ENCODE assay signal across 8 mouse cellular contexts in the genomic region with DNA sequence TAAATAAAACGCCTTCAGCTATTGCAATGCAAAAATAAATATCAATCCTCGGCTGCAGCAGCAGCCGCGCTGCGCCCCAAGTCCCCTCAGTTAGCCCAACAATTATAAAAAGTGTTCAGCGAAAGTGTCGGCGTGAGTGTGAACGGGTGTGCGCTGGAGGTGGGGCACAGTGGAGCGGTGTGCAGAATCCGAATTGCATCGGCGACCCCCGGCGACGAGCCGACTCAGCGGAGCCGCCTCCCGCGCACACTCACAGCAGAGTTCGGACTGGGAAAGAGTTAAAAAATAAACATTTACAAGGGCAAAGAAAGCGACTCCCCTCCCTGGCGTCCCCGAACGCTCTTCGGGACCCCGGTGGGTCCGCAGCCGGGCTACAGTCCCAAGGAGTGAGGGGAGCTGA. TPM values are rescaled to one million over a fixed set of nuclear protein-coding genes. Genes with fewer than 3 reads are reported as not detected.
DNase-seq lines count a peak whose midpoint lies in the region; ATAC-seq and TF ChIP-seq lines count a peak whose summit lies in the region.

No protein-coding gene starts in this region.

- H3K4me2 ChIP-seq in heart, embryonic 15.5 days = peak overlapping the region; percentile 99
- peak overlapping the region; percentile 96 for H3K4me2 ChIP-seq in forebrain, embryonic 15.5 days (replicated peaks)
- peak overlapping the region; percentile 63 for H3K4me2 ChIP-seq in liver, embryonic 15.5 days

- peak; percentile 3; the same call in 1 of the 2 replicates for ATAC-seq in heart, embryonic 15.5 days (replicated peaks; ENCODE audit: insufficient number of reproducible peaks, insufficient read depth, low FRiP score, low read depth)
- ATAC-seq in forebrain, embryonic 15.5 days (replicated peaks) = no peak
- no peak for ATAC-seq in liver, embryonic 15.5 days (ENCODE audit: insufficient read depth)

- H3K4me3 ChIP-seq in heart, embryonic 15.5 days = peak overlapping the region; percentile 76
- H3K4me3 ChIP-seq in ES-E14 (ENCODE audit: insufficient read depth in 1 of 2, low read depth in 1 of 2, low read length in 2 of 2, poor library complexity in 1 of 2, severe bottlenecking in 1 of 2) = peak overlapping the region; percentile 52 to 53
- H3K4me3 ChIP-seq in forebrain, embryonic 15.5 days = peak overlapping the region; percentile 63
- H3K4me3 ChIP-seq in liver, embryonic 15.5 days (replicated peaks) = peak overlapping the region; percentile 49

- H3K27ac ChIP-seq in heart, embryonic 15.5 days = peak overlapping the region; percentile 60
- H3K27ac ChIP-seq in ES-E14 (ENCODE audit: insufficient read depth, low read depth, low read length, poor library complexity, severe bottlenecking) = no peak overlapping the region
- peak overlapping the region; percentile 95 for H3K27ac ChIP-seq in forebrain, embryonic 15.5 days (replicated peaks)
- H3K27ac ChIP-seq in liver, embryonic 15.5 days (replicated peaks) = no peak overlapping the region

- peaks cover 28% of the 10 kb centered on the region for H3K4me1 ChIP-seq in heart, embryonic 15.5 days (replicated peaks)
- peaks cover 0 to 4% of the 10 kb centered on the region in 2 experiments; a peak in 2 of 4 replicates for H3K4me1 ChIP-seq in ES-E14 (ENCODE audit: control insufficient read depth in 2 of 2, insufficient read depth in 2 of 2, low read length in 2 of 2, poor library complexity in 1 of 2)
- peaks cover 43% of the 10 kb centered on the region for H3K4me1 ChIP-seq in forebrain, embryonic 15.5 days
- peaks cover 7% of the 10 kb centered on the region; the same call in 1 of the 2 replicates for H3K4me1 ChIP-seq in liver, embryonic 15.5 days (replicated peaks)

- in situ Hi-C loops in ES-E14 (cut with MboI; ENCODE audit: low sequenced_read_pairs in 2 of 2, unreplicated experiment in 2 of 2) = no loop called here

- no peaks in the 10 kb centered on the region for H3K36me3 ChIP-seq in heart, embryonic 15.5 days
- no peaks in the 10 kb centered on the region for H3K36me3 ChIP-seq in ES-E14 (ENCODE audit: control insufficient read depth, insufficient read depth, low read length, poor library complexity, severe bottlenecking)
- no peaks in the 10 kb centered on the region for H3K36me3 ChIP-seq in forebrain, embryonic 15.5 days
- no peaks in the 10 kb centered on the region for H3K36me3 ChIP-seq in liver, embryonic 15.5 days (replicated peaks)

- under 1% methylated on average over 28 of the region's 31 CpGs for WGBS in heart, embryonic 15.5 days
- WGBS in forebrain, embryonic 15.5 days = under 1% methylated on average over 31 of the region's 31 CpGs
- under 1% methylated on average over 31 of the region's 31 CpGs for WGBS in liver, embryonic 15.5 days (ENCODE audit: insufficient replicate concordance)

- H3K27me3 ChIP-seq in heart, embryonic 15.5 days = peaks cover 46% of the 10 kb centered on the region
- H3K27me3 ChIP-seq in forebrain, embryonic 15.5 days = no peaks in the 10 kb centered on the region
- H3K27me3 ChIP-seq in liver, embryonic 15.5 days = peaks cover 72% of the 10 kb centered on the region

- no peak for DNase-seq in heart, adult 18-20 months
- no peak for DNase-seq in ES-E14 (ENCODE audit: low read depth, low spot score)
- DNase-seq in urinary bladder, adult 2 months (ENCODE audit: low spot score) = no peak
- DNase-seq in natural killer cell, adult 2 months (ENCODE audit: low spot score in 2 of 2) = no peak
- DNase-seq in spleen, postnatal 36 days (ENCODE audit: low spot score in 2 of 2) = no peak

- no peaks in the 10 kb centered on the region for H3K9me3 ChIP-seq in heart, embryonic 15.5 days (replicated peaks)
- H3K9me3 ChIP-seq in ES-E14 (ENCODE audit: control insufficient read depth, insufficient read depth, low read depth, low read length) = no peaks in the 10 kb centered on the region
- no peaks in the 10 kb centered on the region for H3K9me3 ChIP-seq in forebrain, embryonic 15.5 days
- no peaks in the 10 kb centered on the region for H3K9me3 ChIP-seq in liver, embryonic 15.5 days (replicated peaks)

- peak overlapping the region; percentile 71 for H3K9ac ChIP-seq in heart, embryonic 15.5 days
- no peak overlapping the region for H3K9ac ChIP-seq in ES-E14 (ENCODE audit: insufficient read depth, low read depth, low read length, poor library complexity, severe bottlenecking)
- peak overlapping the region; percentile 72 for H3K9ac ChIP-seq in forebrain, embryonic 15.5 days (replicated peaks)
- H3K9ac ChIP-seq in liver, embryonic 15.5 days = no peak overlapping the region

TF ChIP-seq in ES-E14, 5 proteins besides CTCF, POLR2A, EP300 and RAD21:
- TF ChIP-seq ZNF384 (IDR thresholded peaks at IDR 0.05; ENCODE audit: low read depth, low read length) (no peak), CHD2 (IDR thresholded peaks at IDR 0.05; ENCODE audit: low read depth, low read length) (no peak), HCFC1 (IDR thresholded peaks at IDR 0.05; ENCODE audit: borderline replicate concordance, insufficient read depth, low read length) (no peak), MAFK (IDR thresholded peaks at IDR 0.05; ENCODE audit: insufficient read depth, low read depth, low read length) (no peak), ZC3H11A (IDR thresholded peaks at IDR 0.05; ENCODE audit: borderline replicate concordance, low read depth, low read length) (no peak)

RNA-seq across cellular contexts. Expression of gene Gm13889, which starts 1.1 kb away (rescaled TPM):
- polyA plus RNA-seq in heart, embryonic 15.5 days (2015; fragmentation: Nextera tagmentation; extraction: Ambion mirVana) = 7.6 and 9.4 TPM in 2 replicates
- 10 to 100 TPM in 1 of 2 experiments, 1 to 10 TPM in 1; 8.9 to 10.9 TPM for total RNA-seq in heart, adult 18-20 months (2021)
- 1.0 and 1.5 TPM in 2 replicates for total RNA-seq in ES-E14 (2012; rRNA removed)
- polyA plus RNA-seq in forebrain, embryonic 15.5 days (2015; fragmentation: Nextera tagmentation; extraction: Ambion mirVana) = 24.2 and 26.7 TPM in 2 replicates
- 1.8 and 2.1 TPM in 2 replicates for polyA plus RNA-seq in liver, embryonic 15.5 days (2015; fragmentation: Nextera tagmentation; extraction: Ambion mirVana)
- 48.1 and 49.8 TPM in 2 replicates for polyA plus RNA-seq in urinary bladder, adult 2 months (2012; rRNA removed)

RNA-seq across cellular contexts. Expression of gene Gm27027, which starts 40.3 kb away (rescaled TPM):
- not detected in 2 replicates for polyA plus RNA-seq in heart, embryonic 15.5 days (2015; fragmentation: Nextera tagmentation; extraction: Ambion mirVana)
- not detected for total RNA-seq in heart, adult 18-20 months (2021)
- not detected in 2 replicates for total RNA-seq in ES-E14 (2012; rRNA removed)
- not detected in 2 replicates for polyA plus RNA-seq in forebrain, embryonic 15.5 days (2015; fragmentation: Nextera tagmentation; extraction: Ambion mirVana)
- not detected in 2 replicates for polyA plus RNA-seq in liver, embryonic 15.5 days (2015; fragmentation: Nextera tagmentation; extraction: Ambion mirVana)
- not detected in 2 replicates for polyA plus RNA-seq in urinary bladder, adult 2 months (2012; rRNA removed)

RNA-seq across cellular contexts. Expression of gene Alkbh3, which starts 54.7 kb away (rescaled TPM):
- polyA plus RNA-seq in heart, embryonic 15.5 days (2015; fragmentation: Nextera tagmentation; extraction: Ambion mirVana) = 59.2 and 64.7 TPM in 2 replicates
- 10 to 100 TPM; 55.2 to 55.4 TPM for total RNA-seq in heart, adult 18-20 months (2021)
- total RNA-seq in ES-E14 (2012; rRNA removed) = 41.5 and 50.2 TPM in 2 replicates
- polyA plus RNA-seq in forebrain, embryonic 15.5 days (2015; fragmentation: Nextera tagmentation; extraction: Ambion mirVana) = 54.9 and 58.1 TPM in 2 replicates
- 29.4 and 32.2 TPM in 2 replicates for polyA plus RNA-seq in liver, embryonic 15.5 days (2015; fragmentation: Nextera tagmentation; extraction: Ambion mirVana)
- 69.6 and 77.1 TPM in 2 replicates for polyA plus RNA-seq in urinary bladder, adult 2 months (2012; rRNA removed)

Comparison
In these comparisons a context has a peak if more than half of its experiments do, and no peak if none do; other contexts are left out.
1. H3K27ac ChIP-seq: peak in heart, embryonic 15.5 days (single experiment) and forebrain, embryonic 15.5 days (single experiment); none in ES-E14 (single experiment) and liver, embryonic 15.5 days (single experiment).
2. H3K9ac ChIP-seq: peak in heart, embryonic 15.5 days (single experiment) and forebrain, embryonic 15.5 days (single experiment); none in ES-E14 (single experiment) and liver, embryonic 15.5 days (single experiment).
3. Peak in every context shown above with its lines, with median percentiles within 50 percentile points of each other: H3K4me2 ChIP-seq and H3K4me3 ChIP-seq.